Mouse (Mus musculus) ES-E14 (cell line): ENCODE results near the gene Chmp2a.

ENCODE experiments used
- CHD2 ChIP-seq: IDR thresholded peaks from 2 replicates; pipeline ENCODE4 v1.6.1; 2014; ENCODE audit warnings: mild to moderate bottlenecking, low read depth, low read length, inconsistent platforms
- MAFK ChIP-seq: IDR thresholded peaks from 2 replicates; pipeline ENCODE4 v1.6.1; 2014; ENCODE audit warnings: mild to moderate bottlenecking, low read depth, low read length, inconsistent platforms; ENCODE audit not compliant: insufficient read depth

DNA sequence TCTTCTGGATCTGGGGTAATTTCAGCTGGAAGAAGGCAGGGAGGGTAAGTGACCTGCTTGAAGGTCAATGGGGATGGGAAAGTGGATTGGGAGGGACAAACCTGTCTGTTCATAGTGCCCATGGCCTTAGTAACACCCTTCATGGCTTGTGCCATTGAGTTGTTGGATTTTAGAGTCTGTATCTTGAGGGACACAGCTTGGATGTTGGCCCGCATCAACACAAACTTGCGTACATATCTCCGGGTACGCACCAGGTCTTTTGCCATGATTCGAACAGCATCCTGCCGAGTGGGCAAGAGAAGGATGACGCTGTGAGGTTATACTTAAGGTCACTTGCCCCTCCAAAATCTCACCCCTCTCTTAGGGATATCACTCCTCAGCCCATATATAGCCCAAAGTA is 2.1 kb downstream of the Chmp2a start:
- TF ChIP-seq CHD2 (no peak), MAFK (no peak)
